Mouse (Mus musculus): ENCODE data around the gene Syf2. TPM values are rescaled to one million over a fixed set of nuclear protein-coding genes. Genes with fewer than 3 reads are reported as not detected.

Syf2 gene
- polyA plus RNA-seq, 1 experiment from 2014 or later, result 79.5 TPM

DNA sequence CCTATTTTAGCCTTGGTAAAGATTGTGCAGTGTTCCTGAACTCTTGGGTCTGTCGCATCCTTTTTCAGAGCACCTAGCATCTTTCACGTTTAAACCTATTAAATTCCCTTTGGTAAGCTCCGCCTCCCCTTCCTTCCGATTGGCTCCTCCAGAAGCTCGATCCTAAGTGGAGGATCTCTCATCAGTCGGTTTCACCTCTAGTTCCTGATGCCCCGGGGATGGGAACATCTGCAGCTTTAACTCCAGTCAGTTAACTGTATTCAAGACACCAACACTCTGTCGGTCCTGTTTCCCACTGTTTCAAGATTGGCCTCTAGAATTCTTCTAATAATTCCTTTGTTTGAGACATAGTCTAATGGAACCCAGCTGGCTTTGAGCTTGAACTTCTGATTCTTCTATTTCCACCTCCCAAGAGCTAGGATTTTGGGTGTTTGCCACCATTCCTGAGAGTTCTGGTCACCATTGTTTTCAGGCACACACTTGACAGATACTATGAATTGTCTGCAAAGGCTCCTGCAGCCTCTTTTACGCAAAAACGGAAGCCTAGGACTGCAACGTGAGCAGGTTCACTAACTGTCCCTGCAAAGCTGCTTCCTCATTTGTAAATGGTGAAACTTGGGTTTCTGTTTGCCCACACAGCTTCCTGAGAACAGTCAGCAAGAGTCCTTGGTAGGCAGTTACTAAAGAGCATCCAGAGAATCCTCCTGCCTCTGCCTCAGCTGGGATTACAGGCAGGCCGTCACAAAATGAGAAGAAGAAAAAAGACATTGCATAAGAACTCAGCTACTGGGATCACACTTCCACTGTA, 10.8 kb upstream of the Syf2 start:
- no peak overlapping the region for H3K4me3 ChIP-seq (ENCODE audit: low read depth, low read length)
- H3K9ac ChIP-seq (replicated peaks; ENCODE audit: low read length), result no peak overlapping the region
- WGBS, result 43% methylated on average over 12 of the region's 12 CpGs
- H3K4me1 ChIP-seq (ENCODE audit: control insufficient read depth, insufficient read depth, low read length), result no peaks in the 10 kb centered on the region
- H3K36me3 ChIP-seq (replicated peaks; ENCODE audit: control insufficient read depth, insufficient read depth, low read depth, low read length), result no peaks in the 10 kb centered on the region
- no peak for DNase-seq (ENCODE audit: low spot score)
- H3K27ac ChIP-seq (replicated peaks; ENCODE audit: low read depth, low read length), result no peak overlapping the region
- ATAC-seq (replicated peaks; ENCODE audit: insufficient number of reproducible peaks, low FRiP score, low TSS enrichment, low read depth), result no peak
- H3K27me3 ChIP-seq (ENCODE audit: control insufficient read depth, insufficient read depth, low read length), result no peaks in the 10 kb centered on the region
- no peak overlapping the region for H3K4me2 ChIP-seq (ENCODE audit: low read depth, low read length)
- no peaks in the 10 kb centered on the region for H3K9me3 ChIP-seq (replicated peaks; ENCODE audit: control insufficient read depth, low read length)

DNA sequence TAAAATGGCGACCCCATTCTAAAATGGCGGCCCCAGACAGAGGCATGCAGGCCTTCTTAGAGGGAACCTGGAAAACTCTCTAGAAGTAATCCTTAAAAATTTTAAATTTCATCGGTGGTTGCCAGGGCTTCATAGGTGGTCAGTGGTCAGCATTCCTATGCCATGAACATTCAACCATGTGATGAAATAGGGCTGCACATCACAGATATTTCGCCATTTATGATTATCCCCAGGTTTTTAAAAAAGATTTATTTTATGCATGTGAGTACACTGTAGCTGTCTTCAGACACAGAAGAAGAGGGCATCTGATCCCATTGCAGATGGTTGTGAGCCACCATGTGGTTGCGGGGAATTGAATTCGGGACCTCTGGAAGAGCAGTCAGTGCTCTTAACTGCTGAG, 10.1 kb upstream of the Syf2 start:
- no peaks in the 10 kb centered on the region for H3K27me3 ChIP-seq (ENCODE audit: control insufficient read depth, insufficient read depth, low read length)
- H3K4me3 ChIP-seq (ENCODE audit: low read depth, low read length), result no peak overlapping the region
- H3K4me2 ChIP-seq (ENCODE audit: low read depth, low read length), result no peak overlapping the region
- no peak overlapping the region for H3K9ac ChIP-seq (replicated peaks; ENCODE audit: low read length)
- WGBS, result 95% methylated on average over 6 of the region's 6 CpGs
- ATAC-seq (replicated peaks; ENCODE audit: insufficient number of reproducible peaks, low FRiP score, low TSS enrichment, low read depth) (no peak), DNase-seq (ENCODE audit: low spot score) (no peak)
- no peaks in the 10 kb centered on the region; the same call in 1 of the 2 replicates for H3K4me1 ChIP-seq (ENCODE audit: control insufficient read depth, insufficient read depth, low read length)
- no peaks in the 10 kb centered on the region for H3K9me3 ChIP-seq (replicated peaks; ENCODE audit: control insufficient read depth, low read length)
- no peak overlapping the region for H3K27ac ChIP-seq (replicated peaks; ENCODE audit: low read depth, low read length)
- no peaks in the 10 kb centered on the region; the same call in 1 of the 2 replicates for H3K36me3 ChIP-seq (replicated peaks; ENCODE audit: control insufficient read depth, insufficient read depth, low read depth, low read length)

DNA sequence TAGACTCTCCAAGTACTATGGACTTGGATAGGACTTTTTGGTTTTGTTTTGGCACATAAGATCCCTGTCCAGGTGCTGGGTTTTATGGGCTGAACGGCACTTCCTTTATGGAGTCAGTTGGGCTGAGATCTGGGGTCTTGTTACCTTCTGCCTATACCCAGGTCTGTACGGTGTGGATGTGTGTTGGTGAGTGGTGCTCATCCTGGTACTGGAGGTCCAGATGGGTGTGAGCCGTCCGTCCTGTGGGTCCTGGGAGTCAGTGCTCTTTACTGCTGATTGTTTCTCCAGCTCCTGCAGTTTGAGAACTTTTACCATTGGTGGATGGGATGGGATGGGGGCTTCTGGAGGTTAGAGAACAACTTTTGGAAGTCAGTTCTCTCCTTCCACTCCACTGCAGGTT, 9.0 kb upstream of the Syf2 start:
- no peaks in the 10 kb centered on the region; the same call in 1 of the 2 replicates for H3K4me1 ChIP-seq (ENCODE audit: control insufficient read depth, insufficient read depth, low read length)
- H3K9me3 ChIP-seq (replicated peaks; ENCODE audit: control insufficient read depth, low read length), result no peaks in the 10 kb centered on the region
- H3K4me3 ChIP-seq (ENCODE audit: low read depth, low read length), result no peak overlapping the region
- 91% methylated on average over 4 of the region's 4 CpGs for WGBS
- no peak overlapping the region for H3K4me2 ChIP-seq (ENCODE audit: low read depth, low read length)
- H3K27ac ChIP-seq (replicated peaks; ENCODE audit: low read depth, low read length), result no peak overlapping the region
- peaks cover 3% of the 10 kb centered on the region for H3K36me3 ChIP-seq (replicated peaks; ENCODE audit: control insufficient read depth, insufficient read depth, low read depth, low read length)
- ATAC-seq (replicated peaks; ENCODE audit: insufficient number of reproducible peaks, low FRiP score, low TSS enrichment, low read depth) (no peak), DNase-seq (ENCODE audit: low spot score) (no peak)
- H3K9ac ChIP-seq (replicated peaks; ENCODE audit: low read length), result no peak overlapping the region
- H3K27me3 ChIP-seq (ENCODE audit: control insufficient read depth, insufficient read depth, low read length), result no peaks in the 10 kb centered on the region

DNA sequence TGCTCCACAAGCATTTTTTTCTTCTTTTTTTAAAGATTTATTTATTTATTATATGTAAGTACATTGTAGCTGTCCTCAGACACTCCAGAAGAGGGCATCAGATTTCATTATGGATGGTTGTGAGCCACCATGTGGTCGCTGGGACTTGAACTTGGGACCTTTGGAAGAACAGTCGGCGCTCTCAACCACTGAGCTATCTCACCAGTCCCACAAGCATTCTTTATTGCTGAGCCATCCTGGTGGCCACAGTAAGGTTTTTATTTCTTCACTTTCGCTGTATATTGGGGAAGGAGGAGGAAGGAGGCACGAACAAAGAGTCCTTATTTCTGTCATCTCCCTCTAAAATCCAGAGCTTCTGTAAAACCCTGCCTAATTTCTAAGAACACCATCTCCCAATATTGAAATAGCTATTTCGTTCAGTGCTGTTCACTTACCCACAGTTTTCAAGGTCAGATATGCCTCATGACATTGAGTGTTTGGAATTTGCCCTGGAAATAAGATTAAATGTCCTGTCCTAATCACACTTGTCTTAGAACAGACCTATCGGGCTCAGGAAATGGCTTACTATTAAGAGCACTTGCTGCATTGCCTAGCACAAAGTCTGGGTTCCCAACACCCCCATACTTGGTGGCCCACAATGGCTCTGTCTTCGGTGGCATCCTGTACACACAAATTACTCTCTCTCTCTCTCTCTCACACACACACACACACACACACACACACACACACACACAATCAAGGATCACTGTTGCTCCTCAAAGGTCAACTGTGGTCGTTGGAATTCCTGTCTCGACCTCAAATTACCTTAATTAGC, 8.4 kb upstream of the Syf2 start:
- Histone ChIP-seq H3K36me3 (replicated peaks; ENCODE audit: control insufficient read depth, insufficient read depth, low read depth, low read length) (peaks cover 3% of the 10 kb centered on the region), H3K4me3 (ENCODE audit: low read depth, low read length) (peak overlapping the region; percentile 93), H3K27me3 (ENCODE audit: control insufficient read depth, insufficient read depth, low read length) (no peaks in the 10 kb centered on the region), H3K4me1 (ENCODE audit: control insufficient read depth, insufficient read depth, low read length) (no peaks in the 10 kb centered on the region; the same call in 1 of the 2 replicates), H3K27ac (replicated peaks; ENCODE audit: low read depth, low read length) (no peak overlapping the region), H3K9ac (replicated peaks; ENCODE audit: low read length) (peak overlapping the region; percentile 57), H3K9me3 (replicated peaks; ENCODE audit: control insufficient read depth, low read length) (no peaks in the 10 kb centered on the region), H3K4me2 (ENCODE audit: low read depth, low read length) (peak overlapping the region; percentile 65)
- DNase-seq (ENCODE audit: low spot score), result no peak
- whole genome bisulfite sequencing, result 52% methylated on average over 10 of the region's 10 CpGs
- no peak for ATAC-seq (replicated peaks; ENCODE audit: insufficient number of reproducible peaks, low FRiP score, low TSS enrichment, low read depth)

DNA sequence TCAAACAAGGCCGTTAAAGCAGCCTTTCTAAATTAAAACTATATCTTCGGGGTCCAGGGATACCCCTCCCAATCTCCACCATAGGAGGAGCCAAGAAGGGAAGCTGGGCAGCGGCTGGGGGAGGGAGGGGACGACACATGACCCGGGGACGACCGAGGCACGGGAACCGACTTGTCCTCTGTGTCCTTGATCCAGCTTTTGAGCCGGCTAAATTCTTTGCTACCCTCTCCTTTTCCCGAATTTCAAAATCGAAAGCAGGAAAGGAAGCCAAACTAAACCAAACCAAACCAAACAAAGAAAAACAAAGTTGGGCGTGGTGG, 7.8 kb upstream of the Syf2 start:
- Histone ChIP-seq H3K4me2 (ENCODE audit: low read depth, low read length) (peak overlapping the region; percentile 65), H3K9me3 (replicated peaks; ENCODE audit: control insufficient read depth, low read length) (no peaks in the 10 kb centered on the region), H3K4me3 (ENCODE audit: low read depth, low read length) (peak overlapping the region; percentile 93), H3K27ac (replicated peaks; ENCODE audit: low read depth, low read length) (peak overlapping the region; percentile 36), H3K4me1 (ENCODE audit: control insufficient read depth, insufficient read depth, low read length) (no peaks in the 10 kb centered on the region; the same call in 1 of the 2 replicates), H3K9ac (replicated peaks; ENCODE audit: low read length) (peak overlapping the region; percentile 57), H3K36me3 (replicated peaks; ENCODE audit: control insufficient read depth, insufficient read depth, low read depth, low read length) (peaks cover 3% of the 10 kb centered on the region), H3K27me3 (ENCODE audit: control insufficient read depth, insufficient read depth, low read length) (no peaks in the 10 kb centered on the region)
- 0% methylated on average over 13 of the region's 13 CpGs for WGBS
- ATAC-seq (replicated peaks; ENCODE audit: insufficient number of reproducible peaks, low FRiP score, low TSS enrichment, low read depth), result peak; percentile 67; the same call in 1 of the 2 replicates
- DNase-seq (ENCODE audit: low spot score), result peak; percentile 74

DNA sequence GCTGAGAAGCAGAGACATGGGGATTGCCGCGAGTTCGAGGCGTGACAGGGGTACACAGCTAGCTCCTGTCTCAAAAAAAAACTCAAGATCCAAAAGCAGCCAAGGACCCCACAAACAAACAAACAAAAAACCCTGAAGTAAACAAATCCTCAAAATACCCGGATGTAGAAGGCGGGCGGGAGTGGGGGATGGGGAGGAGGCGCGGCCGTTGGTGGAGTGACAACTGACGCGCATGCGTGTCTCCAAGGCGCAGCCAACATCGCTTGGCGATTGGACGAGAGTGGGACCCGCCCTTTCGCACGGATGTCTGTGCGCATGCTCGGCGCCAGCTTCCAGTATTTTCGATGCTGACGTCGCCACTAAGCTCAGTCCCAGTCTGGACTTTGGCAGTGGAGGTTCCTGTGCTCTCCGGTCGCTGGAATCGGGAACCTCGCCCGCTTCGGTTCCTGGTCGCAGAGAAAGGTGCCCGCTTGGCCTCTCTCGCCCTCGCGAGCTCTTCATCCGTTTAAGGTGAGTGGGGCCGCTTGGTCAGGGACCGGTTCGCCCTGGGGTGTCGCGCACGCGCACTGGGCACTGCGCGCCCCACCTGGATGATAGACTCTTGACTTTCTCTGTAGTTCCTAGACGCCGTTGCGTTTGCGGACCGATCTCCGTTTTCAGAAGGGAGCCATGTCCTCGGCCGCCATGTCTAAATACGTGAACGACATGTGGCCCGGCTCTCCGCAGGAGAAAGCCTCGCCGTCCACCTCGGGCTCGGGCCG, 7.3 kb upstream of the Syf2 start, which contains the start of gene Rsrp1:
Gene Rsrp1 (plus strand): TSS at position 335 of the 761 bp plus-strand sequence.
- peak; percentile 99 for DNase-seq (ENCODE audit: low spot score)

DNA sequence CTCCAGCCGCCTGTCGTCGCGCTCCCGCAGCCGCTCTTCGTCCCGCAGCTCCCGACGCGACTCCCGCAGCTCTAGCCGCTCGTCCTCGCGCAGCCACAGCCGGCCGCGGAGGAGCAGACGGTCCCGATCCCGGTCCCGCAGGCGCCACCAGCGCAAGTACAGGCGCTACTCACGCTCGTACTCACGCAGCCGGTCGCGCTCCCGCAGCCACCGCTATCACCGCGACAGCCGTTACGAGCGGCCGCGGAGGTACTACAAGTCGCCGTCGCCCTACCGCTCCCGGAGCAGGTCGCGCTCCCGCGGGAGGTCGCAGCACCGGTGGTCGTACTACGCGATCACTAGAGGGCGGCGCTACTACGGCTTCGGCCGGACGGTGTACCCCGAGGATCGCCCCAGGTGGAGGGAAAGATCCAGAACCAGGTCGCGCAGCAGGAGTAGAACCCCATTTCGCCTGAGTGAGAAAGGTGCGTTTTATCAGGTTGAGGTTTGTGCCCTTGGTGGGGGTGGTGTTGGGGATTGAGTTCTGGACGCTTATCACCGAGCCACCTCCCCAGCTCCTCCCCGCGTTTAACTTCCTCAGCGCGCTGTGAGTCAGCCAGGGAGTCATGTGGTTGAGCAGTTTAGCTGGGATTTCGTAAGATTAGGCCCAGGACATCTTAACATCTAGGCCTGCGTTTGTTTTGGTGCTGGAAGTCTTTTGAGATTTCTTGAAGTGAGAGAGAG, 6.5 kb upstream of the Syf2 start:
- Histone ChIP-seq H3K4me3 (ENCODE audit: low read depth, low read length) (peak overlapping the region; percentile 93), H3K4me2 (ENCODE audit: low read depth, low read length) (peak overlapping the region; percentile 65), H3K27ac (replicated peaks; ENCODE audit: low read depth, low read length) (peak overlapping the region; percentile 88), H3K36me3 (replicated peaks; ENCODE audit: control insufficient read depth, insufficient read depth, low read depth, low read length) (peaks cover 3% of the 10 kb centered on the region), H3K9me3 (replicated peaks; ENCODE audit: control insufficient read depth, low read length) (no peaks in the 10 kb centered on the region), H3K27me3 (ENCODE audit: control insufficient read depth, insufficient read depth, low read length) (no peaks in the 10 kb centered on the region), H3K9ac (replicated peaks; ENCODE audit: low read length) (peak overlapping the region; percentile 88), H3K4me1 (ENCODE audit: control insufficient read depth, insufficient read depth, low read length) (no peaks in the 10 kb centered on the region; the same call in 1 of the 2 replicates)
- WGBS, result under 1% methylated on average over 75 of the region's 75 CpGs
- DNase-seq (ENCODE audit: low spot score), result peak; percentile 42
- ATAC-seq (replicated peaks; ENCODE audit: insufficient number of reproducible peaks, low FRiP score, low TSS enrichment, low read depth), result peak; percentile 6; the same call in 1 of the 2 replicates

More for the DNA sequence above, 7.3 kb upstream of the Syf2 start, which contains the start of gene Rsrp1:
- peak within 1 kb of the TSS; percentile 65 for H3K4me2 ChIP-seq (ENCODE audit: low read depth, low read length)
- no peaks in the 10 kb centered on the region for H3K27me3 ChIP-seq (ENCODE audit: control insufficient read depth, insufficient read depth, low read length)
- under 1% methylated on average over 64 of the region's 64 CpGs for WGBS
- H3K9me3 ChIP-seq (replicated peaks; ENCODE audit: control insufficient read depth, low read length), result no peaks in the 10 kb centered on the region
- peak within 1 kb of the TSS; percentile 88 for H3K9ac ChIP-seq (replicated peaks; ENCODE audit: low read length)
- H3K36me3 ChIP-seq (replicated peaks; ENCODE audit: control insufficient read depth, insufficient read depth, low read depth, low read length), result peaks cover 3% of the 10 kb centered on the region
- no peaks in the 10 kb centered on the region; the same call in 1 of the 2 replicates for H3K4me1 ChIP-seq (ENCODE audit: control insufficient read depth, insufficient read depth, low read length)
- peak within 1 kb of the TSS; percentile 93 for H3K4me3 ChIP-seq (ENCODE audit: low read depth, low read length)
- ATAC-seq (replicated peaks; ENCODE audit: insufficient number of reproducible peaks, low FRiP score, low TSS enrichment, low read depth), result peak; percentile 88
- peak within 1 kb of the TSS; percentile 88 for H3K27ac ChIP-seq (replicated peaks; ENCODE audit: low read depth, low read length)

All from embryonic facial prominence, embryonic 11.5 days (tissue).